Mouse (Mus musculus): ENCODE data around the gene Rrp1.
"Not testable (repeated sequence)": the region's sequence is repeated elsewhere in the genome, so short reads cannot be mapped to it uniquely, and the experiment has no call there.

The Rrp1 gene

DNA sequence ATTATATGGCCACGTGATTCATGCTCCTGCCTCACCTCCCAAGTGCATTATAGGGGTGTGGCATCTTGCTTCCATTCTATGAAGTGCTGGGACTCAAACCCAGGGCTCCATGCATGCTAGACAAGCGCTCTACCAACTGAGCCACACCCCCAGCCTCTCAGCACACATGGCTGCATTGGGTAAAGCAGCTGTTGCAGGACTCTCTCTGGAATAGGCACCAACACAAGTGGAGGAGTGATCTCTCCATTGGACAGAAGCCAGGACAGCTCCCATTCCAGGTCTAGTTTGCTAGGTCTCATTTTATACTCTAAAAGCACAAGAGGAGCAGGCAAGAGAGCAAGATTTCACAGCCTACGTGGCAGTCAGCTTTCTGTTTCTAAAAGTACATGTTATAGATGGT, 29.3 kb downstream of the Rrp1 start:
- DNase-seq (ENCODE audit: low read depth, low spot score) = no peak

DNA sequence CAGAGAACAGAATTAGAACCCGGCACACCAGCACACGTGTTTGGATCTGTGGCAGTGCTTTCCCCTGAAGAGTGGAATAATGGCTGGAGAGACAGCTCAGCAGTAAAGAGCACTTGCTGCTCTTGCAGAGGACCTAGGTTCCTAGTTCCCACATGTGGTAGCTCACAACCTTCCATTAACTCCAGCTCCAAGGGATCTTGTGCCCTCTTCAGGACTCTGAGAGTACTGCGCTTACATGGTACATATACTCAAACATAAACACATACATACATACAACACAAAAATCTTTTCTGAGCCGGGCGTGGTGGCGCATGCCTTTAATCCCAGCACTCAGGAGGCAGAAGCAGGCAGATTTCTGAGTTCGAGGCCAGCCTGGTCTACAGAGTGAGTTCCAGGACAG, 34.3 kb downstream of the Rrp1 start:
- DNase-seq (ENCODE audit: low read depth, low spot score) = no peak

DNA sequence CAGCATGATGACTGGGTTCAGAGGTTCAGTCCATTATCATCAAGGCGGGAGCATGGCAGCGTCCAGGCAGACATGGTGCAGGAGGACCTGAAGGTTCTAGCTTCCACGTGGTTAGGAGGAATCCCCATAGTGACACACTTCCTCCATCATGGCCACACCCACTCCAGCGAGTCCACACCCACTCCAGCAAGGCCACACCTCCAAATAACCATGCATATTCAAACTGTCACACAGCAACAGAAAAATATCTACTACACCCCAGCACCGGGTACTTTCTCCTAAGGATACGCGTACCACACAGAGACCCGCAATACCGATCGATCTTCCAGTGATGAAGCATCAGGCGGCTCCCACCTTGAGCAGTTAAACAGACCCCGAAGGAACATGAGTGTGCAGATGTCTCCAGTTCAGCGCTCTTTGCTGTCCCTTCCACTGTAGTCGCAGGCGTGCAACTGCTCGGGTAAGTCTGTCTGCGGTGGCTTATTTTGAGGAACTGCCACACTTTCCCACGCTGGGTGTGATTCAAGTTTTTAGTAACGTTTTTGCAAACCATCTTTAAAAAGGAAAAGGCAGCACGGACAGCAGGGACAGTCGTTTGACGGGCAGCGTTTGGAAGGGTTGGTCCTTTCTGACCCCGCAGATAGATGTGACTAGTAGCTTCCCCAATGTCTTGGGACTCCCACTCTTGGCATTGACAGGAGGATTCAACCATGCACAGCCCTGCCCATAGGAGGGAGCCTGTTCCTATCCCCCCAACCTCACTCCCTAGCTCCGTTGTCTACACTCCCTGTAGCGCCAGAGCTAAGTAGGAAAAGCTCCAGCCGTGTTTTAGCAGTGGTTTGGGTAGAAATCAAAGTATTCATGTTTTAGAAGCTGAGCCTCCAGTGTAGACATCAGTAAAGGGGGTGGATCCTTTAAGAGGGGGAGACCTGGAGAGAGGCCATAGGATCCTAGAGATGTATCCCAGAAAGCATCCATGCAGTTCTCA, 39.9 kb downstream of the Rrp1 start:
- DNase-seq (ENCODE audit: low read depth, low spot score) = peak; percentile 79

DNA sequence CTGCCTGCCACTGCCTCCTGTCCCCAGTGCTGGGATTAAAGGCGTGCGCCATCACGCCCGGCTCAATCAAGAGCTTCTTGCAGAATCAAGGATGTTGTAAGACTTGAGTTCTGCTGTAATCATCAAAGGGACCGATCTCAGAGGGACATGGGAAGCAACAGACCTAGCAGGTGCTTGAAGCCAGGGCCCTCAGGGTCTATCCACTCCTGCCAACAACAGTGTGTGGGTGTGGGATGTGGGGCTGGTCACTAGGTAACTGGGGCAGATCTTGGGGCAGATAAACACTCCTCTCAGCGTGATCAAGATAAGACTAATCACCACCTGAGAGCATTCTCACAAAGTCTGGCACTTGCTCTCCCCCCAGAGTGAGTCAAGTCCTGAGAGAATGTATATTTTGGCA, 41.1 kb downstream of the Rrp1 start:
- no peak for DNase-seq (ENCODE audit: low read depth, low spot score)

DNA sequence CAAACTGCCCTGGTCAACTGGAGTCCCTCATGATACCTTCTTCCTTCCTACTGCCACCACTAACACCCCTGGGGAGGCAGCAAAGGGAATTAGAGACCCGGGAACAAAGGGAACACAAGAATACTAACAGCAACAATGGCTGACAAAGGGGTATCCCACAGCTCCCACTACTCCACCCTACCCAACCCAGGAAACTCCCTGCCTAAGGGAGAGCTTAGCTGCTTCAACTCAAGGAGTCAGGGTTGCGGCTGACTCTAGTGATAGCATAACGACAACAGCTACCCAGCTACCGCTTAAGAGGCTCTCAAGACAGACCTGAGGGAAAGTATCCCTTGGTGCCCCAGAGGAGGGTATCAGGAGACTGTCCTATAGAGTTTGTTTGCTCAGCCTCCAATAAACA, 45.3 kb downstream of the Rrp1 start:
- DNase-seq (ENCODE audit: low read depth, low spot score) = no peak

DNA sequence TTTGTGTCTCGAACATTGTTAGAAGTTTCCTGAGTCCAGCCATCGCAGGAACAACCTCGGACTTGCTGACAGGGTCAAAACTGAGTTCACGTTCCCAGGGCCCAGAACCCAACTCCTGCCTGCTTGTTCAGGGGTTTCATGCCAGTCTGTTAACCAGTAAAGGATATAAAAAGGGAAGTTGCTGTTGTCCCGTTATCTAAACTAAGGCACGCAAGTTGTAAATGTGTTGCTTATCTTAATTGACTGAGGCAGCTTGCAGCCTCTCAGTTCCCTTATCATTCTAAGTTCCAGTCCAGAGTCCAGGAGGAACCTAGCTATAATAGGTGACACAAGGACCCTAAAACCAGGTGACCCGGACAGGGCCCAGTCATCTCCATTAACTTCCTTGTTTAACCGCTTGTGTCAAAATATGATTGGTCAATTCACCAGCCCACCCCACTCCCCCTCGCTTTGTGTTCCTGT, 46.0 kb downstream of the Rrp1 start:
- no peak for DNase-seq (ENCODE audit: low read depth, low spot score)

DNA sequence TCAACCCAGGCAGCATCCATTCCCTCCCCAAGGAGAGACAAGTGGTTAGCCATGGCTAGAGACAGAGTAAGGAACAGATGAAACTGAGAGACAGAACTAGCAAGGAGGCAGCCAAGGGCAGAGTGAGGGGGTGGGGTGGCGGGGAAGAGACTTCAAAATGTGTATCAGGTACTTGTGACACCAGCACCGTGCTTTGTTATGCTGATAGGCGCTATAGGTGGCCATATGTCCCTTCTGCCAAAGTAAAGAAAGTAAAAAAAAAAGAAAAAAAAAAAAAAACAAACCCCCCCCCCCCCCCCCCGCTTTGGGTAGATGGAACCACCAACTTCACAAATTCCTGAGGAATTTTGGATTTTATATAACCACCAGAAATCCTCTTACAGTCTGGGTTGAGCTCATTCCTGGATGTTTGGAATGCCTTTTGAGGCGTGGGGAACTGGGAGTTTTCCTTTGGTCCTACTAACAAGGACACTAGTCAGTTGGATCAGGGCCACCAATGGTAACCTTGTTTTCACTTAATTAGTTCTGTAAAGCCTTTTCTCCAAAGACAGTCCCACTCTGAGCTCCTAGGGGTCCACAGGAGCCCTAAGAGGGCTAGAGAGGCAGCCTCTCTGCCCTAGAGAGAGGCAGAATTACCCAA, 46.5 kb downstream of the Rrp1 start:
- DNase-seq (ENCODE audit: low read depth, low spot score) = no peak

DNA sequence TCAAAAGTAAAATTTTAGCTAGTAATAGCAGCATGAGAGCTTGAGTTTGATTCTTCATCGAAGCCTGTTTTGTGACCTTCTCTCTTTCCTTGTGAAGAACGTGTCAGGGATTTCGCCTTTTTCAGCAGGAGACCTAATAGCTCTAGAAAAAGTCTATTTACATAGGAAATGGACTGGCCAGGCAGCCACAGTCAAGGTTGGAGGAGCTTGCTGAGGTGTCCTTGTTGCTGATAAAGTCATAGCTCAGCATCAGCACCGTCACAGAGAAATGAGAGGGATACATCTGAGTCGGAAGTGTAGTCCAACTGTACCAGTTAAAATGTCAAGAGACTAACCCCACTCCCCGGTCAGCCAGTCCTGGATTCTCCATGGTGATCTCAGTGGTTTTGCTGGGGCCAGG, 47.3 kb downstream of the Rrp1 start:
- no peak for DNase-seq (ENCODE audit: low read depth, low spot score)

DNA sequence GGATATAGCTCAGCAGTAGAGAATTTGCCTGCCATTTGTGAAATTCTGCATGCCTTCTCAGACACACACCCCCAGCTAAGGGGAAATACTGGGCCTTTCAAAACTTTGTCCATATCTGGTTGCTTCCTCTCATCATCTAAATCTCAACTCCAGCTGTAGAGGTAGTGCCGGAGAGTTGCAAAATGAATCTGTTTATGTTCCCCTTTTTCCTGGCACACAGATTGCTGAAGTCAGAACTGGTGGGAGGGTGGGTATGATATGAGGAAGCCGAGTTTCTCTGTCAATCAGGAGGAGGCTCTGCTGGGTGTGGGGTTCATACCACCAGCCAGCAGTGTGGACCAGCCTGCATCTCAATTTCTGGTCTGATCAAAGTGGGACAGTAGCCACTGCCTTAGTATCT, 48.7 kb downstream of the Rrp1 start:
- no peak for DNase-seq (ENCODE audit: low read depth, low spot score)

DNA sequence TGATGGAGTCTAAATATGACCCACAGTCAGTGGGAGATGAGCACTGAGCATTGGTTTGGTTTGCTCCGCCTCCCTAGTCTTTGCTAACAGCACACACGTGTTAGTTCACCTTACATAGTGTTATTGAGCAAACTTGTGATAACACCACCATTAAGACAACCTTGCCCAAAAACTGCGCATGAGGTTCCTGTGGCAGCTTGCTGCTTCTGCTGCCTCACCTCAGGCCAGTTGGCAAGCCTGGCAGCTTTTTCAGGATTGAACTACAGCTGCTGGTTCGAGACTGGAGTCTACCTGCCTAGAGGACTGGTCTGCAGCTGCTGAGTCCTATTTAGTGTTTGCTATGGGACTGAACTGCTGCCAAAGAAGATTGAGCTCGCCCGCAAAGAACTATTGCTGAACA, 49.5 kb downstream of the Rrp1 start:
- no peak for DNase-seq (ENCODE audit: low read depth, low spot score)

DNA sequence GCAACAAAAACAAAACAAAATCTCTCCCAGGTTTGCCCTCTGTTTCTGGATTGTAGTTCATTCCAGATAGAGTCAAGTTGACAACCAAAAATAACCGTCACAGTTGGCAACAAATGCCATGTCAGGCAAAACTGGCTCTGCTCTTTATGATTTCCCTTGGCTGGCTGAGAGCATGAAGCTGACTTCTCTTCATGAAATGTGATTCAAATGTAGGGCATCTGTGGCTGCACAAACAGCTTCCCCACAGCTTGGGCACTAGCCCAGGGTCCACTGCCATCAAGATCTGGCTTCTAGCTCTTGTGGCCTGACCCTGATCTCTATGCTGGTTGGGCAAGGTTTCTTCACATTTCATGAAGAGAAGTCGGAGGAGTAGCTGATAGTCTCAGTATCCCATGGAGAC, 50.9 kb downstream of the Rrp1 start:
- DNase-seq (ENCODE audit: low read depth, low spot score) = no peak

DNA sequence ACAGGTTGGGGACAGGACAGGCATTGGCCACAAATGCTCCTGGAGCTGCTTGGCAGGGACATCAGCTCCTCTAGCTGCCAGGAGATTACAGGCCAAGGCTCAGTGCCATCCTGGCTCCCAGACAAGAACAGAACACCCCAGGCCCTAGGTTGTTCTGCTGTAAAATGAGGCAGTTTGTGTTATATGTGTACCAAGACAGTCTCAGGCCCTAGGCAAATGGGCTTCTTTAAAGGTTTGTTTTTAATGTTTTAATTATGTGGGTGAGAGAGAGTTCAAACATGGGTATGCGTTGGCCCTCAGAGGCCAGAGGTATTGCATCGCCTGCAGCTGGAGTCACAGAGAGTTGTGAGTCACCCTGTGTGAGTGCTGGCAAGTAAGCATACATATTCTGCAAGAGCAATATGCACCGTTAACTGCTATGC, 52.5 kb downstream of the Rrp1 start:
- DNase-seq (ENCODE audit: low read depth, low spot score) = no peak

DNA sequence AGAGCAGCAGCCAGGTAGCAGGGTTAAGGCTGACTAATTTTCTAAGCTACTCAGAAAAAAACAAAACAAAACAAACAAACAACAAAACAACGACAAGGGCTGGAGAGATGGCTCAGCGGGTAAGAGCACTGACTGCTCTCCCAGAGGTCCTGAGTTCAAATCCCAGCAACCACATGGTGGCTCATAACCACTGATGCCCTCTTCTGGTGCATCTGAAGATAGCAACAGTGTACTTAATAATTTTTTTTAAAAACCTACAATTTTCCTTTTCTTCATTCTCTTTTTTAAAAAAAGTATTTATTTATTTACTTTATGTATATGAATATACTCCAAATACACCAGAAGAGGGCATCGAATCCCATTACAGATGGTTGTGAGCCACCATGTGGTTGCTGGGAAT, 53.8 kb downstream of the Rrp1 start:
- not testable (repeated sequence) for DNase-seq (ENCODE audit: low read depth, low spot score)

DNA sequence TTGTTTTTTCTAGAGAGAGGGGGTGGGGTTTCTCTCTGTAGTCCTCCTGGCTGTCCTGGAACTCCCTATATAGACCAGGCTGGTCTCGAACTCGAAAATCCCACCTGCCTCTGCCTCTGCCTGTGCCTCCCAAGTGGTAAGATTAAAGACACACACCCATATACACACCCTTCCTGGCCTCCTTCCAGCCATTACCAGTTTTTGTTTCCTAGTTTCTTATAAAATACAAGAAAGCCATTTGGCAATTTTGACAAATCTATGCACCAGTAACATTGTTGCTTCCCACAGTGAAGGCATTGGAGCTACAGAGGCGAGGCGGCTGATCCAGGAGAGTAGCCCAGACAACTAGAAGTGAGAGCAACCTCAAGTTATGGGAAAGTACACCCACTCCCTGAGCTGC, 54.6 kb downstream of the Rrp1 start:
- DNase-seq (ENCODE audit: low read depth, low spot score) = no peak

DNA sequence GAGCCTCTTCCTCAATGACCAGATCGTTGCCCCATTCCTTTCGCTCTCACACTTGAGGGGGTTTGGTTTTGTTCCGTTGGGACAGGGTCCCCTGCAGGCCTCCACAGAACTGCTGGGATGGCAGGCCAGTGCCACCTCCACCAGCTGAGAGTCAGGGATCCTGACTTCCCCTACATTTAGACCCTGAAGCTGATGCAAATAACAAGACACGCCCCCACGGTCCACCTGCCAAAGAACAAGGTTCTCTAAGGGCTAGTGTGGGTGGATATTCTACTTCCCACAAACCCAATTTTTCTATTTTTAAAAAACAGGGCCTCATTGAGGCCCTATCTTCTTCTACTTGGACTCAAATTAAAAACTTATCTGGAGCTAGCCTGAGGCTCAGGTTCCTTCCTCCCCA, 55.1 kb downstream of the Rrp1 start:
- no peak for DNase-seq (ENCODE audit: low read depth, low spot score)

DNA sequence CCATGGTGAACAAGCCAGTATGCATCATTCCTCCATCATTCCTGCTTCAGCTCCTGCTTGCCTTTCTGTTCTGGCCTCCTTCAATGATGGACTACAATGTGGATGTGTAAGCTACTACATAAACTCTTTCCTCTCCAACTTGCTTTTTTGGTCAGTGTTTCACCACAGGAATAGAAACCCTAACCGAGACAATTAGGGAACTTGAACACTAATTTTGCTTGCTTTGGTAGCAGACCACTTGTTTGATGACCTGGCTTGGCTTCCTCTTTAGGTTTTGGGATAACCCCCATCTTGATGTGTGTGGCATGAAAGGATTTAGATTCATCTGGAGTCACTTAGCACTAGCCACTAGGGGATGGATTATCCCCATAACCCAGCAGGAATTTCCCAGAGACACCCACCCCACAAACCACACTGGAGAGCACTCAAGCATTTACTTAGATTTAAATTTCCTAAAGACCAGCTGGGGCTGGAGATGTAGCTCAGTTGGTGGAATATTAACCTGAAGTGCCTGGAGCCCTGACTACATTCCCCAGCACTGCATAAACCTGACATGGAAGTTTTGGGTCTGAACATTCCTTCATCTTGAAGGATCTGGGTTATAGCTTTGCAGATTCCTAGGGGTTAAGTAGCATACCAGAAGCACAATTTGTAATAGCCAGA, 56.8 kb downstream of the Rrp1 start:
- no peak for DNase-seq (ENCODE audit: low read depth, low spot score)

DNA sequence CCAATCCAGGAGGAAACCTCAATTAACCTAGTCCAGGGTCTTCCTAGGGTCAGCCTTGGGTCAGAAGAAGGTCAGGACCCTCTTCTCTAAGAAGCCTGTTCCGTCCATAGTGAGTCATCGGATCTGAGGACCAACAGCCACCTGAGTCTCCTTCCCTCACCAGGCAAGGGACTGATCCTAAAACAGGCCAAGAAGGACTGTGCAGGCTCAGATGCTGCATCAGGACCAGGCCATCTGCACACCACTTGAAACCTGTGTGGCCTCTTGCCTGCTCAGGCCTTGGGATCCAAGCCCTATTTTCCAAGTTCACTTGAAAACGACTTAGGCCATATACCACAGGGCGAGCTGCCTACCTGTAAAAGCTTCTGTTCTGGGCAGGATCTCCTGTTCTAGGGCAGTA, 59.6 kb downstream of the Rrp1 start:
- DNase-seq (ENCODE audit: low read depth, low spot score) = no peak

DNA sequence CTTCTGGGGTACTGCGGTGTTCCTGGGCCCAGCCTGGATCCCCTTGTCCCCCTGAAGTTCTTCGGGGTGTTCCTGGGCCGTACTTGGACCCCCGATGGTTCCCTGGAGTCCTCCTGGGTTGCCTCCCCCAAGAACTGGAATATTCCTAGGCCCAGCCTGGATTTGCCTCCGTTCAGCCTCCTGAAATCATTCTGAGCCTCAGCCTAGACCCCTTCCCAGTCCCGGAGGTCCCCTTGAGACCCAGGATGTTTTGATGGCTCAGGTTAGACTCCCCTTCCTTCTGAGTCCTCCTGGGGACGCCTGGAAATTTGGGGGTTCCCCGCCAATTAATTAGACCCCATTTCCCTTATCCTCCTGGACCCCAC, 60.2 kb downstream of the Rrp1 start:
- DNase-seq (ENCODE audit: low read depth, low spot score) = no peak

DNA sequence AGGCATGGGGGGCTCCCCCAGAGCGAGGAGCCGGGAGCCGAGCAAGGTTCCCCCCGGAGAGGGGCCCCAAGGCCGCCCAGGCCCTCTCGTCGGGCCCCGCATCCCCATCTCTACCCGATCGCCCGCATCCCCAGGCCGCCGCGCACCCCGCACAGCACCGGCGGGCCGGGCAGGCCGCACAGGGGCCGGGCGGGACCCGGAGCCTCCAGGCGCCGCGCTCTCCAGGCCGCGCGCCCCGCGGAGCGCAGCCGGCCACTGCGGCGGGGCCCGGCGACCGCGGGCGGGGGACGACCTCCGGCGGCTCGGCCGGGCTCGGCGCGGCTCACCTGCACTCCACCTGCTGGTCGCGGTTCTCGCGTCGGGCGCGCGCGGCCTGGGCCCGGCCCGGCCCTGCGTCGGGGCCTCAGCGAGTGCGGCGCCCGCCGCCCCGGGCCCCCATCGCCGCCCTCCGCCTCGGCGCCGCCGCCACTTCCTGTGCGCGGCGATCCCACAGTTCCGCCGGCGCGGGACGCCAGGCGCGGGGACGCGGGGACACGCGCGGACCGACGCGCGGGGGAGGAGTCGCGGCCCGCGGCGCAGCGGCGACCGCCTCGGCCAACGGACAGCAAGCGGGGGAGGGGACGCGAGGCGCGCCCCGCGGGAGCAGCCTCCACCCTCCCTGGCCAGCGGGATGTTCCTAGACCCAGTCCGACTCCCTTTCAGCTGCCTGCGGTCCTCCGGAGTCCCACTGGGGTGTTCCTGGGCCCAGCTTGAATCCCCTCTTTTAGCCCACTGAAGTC, 60.8 kb downstream of the Rrp1 start, which contains the start of gene Agpat3:
TSS of gene Agpat3 (minus strand) at position 603 of the 779 bp plus-strand sequence.
- no peak for DNase-seq (ENCODE audit: low read depth, low spot score)

DNA sequence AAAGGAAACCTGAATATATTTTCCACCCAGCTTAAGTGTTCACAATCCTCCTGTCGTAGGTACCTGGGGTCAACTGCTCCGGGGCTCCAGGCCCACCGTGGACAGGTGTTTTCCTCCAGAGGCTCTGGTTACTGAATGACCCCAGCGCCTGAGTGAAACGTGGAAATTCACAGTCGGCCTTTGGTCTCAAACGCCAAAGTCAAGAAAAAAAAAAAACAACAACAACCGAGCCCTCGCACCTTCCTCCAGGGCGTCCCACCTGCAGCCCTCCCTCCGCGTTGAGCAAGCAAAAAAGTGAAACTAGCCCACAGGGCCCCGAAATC, 61.3 kb downstream of the Rrp1 start:
- DNase-seq (ENCODE audit: low read depth, low spot score) = no peak

DNA sequence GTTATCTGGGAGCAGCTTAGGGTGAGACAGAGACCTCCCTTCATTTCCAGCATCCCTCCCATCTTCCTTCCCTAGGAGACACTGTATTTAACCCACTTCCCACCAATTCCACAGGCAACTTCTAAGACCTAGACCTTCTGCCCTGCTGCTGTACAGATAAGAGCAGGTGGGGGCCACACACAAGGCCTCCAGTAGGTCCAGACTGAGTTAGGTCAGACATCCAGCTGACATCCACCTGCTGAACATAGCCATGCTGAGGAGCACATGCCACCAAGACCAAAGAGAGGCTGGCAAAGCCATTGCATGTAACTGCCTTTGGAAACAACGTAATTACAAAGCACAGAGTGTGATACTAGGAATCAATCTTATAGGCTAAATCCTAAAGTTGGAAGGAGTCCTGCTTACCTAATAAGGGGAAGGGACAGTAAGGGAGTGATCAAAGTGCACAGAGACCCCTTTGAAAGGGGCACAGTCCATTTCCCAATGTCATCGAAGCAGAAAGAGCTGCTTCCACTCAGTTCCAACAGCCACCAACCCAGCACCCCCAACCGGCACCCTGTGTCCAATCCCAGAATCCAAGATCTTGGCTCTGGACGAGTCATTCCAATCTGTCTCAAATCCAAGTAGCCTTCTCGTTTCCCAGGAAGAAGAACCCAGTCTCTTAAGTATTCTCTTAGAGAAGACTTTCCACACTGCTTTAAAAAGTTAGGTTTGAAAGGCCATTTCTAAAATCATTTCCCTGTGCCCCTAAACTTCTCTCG, 61.9 kb downstream of the Rrp1 start:
- DNase-seq (ENCODE audit: low read depth, low spot score) = no peak

Measured in telencephalon, adult 2 months (tissue).